15 mouse cellular contexts compared by ENCODE assay signal in the genomic region with DNA sequence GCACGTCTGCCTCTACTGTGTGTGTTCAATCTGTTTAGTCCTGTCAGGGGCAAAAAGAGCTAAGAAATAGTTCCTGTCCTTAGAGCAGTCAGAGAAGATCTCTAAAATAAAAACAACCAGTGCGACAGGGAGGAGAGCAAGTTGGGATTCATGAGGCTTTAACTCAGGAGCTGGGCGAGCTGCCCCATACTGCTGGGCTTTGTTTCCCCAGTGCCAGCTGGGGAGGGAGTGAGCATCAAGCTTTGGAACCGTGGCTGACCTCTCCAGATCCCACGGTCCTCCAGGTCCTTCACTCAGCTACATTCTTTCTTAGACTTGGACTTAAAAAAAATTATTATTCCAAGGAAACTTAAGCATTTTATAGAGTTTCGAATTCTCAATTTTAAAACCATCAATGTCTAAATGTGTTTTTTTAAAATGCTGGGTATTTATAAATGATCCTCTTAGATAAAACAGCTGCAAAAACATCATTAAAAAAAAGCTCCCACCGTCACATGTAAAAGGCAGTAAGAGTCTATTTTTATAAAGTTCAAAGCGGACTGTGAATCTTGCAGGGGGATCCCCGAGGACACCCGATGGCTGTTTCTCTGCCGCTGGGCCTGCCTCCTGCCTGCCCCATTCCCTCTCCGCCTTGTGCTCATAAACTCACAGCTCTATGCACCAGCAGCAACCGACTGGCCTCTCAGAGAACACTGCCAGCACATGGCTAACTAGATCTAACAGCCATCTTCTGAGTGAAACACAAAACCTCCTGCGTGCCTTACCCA.
DNase-seq lines count a peak whose midpoint lies in the region; ATAC-seq lines count a peak whose summit lies in the region.
"Had no signal": no experiment of that assay in that cellular context is flagged by ENCODE, and none has a peak within 500 bp of the region (broad histone marks: within the 10 kb centered on the region; RNA-seq: fewer than 3 reads in every experiment).

No protein-coding gene starts in this region.

- DNase-seq in cerebellum, postnatal 10 days, result peak; percentile 42 to 65
- DNase-seq in cerebellum, postnatal 4 days (ENCODE audit: low spot score in 2 of 2), result no peak
- DNase-seq in kidney, adult 9 months, result no peak
- peak; percentile 21 for DNase-seq in embryonic facial prominence, embryonic 11.5 days (ENCODE audit: low spot score)
- peak; percentile 45 for DNase-seq in midbrain, embryonic 14.5 days
- no peak for DNase-seq in left cerebral cortex, adult 18-20 months (ENCODE audit: low spot score in 2 of 2)
- DNase-seq: lung, postnatal 36 days; thymus, adult 2 months had no signal

- H3K27ac ChIP-seq in kidney, embryonic 15.5 days, result peak overlapping the region; percentile 18; the same call in 1 of the 2 replicates
- H3K27ac ChIP-seq in embryonic facial prominence, embryonic 11.5 days (replicated peaks; ENCODE audit: low read depth, low read length), result peak overlapping the region; percentile 6; the same call in 1 of the 2 replicates
- H3K27ac ChIP-seq in midbrain, embryonic 14.5 days (replicated peaks; ENCODE audit: low read depth, low read length), result no peak overlapping the region; the same call in 1 of the 2 replicates
- H3K27ac ChIP-seq: heart, embryonic 13.5 days; hindbrain, embryonic 14.5 days had no signal

- H3K4me2 ChIP-seq in kidney, embryonic 15.5 days, result no peak overlapping the region
- H3K4me2 ChIP-seq in embryonic facial prominence, embryonic 11.5 days (ENCODE audit: low read depth, low read length), result no peak overlapping the region
- H3K4me2 ChIP-seq in midbrain, embryonic 14.5 days (ENCODE audit: low read length), result no peak overlapping the region
- H3K4me2 ChIP-seq: heart, embryonic 13.5 days; hindbrain, embryonic 14.5 days; liver, embryonic 11.5 days had no signal

- H3K36me3 ChIP-seq in kidney, embryonic 15.5 days, result no peaks in the 10 kb centered on the region
- no peaks in the 10 kb centered on the region for H3K36me3 ChIP-seq in embryonic facial prominence, embryonic 11.5 days (replicated peaks; ENCODE audit: control insufficient read depth, insufficient read depth, low read depth, low read length)
- no peaks in the 10 kb centered on the region for H3K36me3 ChIP-seq in midbrain, embryonic 14.5 days (ENCODE audit: control insufficient read depth, insufficient read depth, low read length)
- H3K36me3 ChIP-seq: heart, embryonic 13.5 days had no signal

- peaks cover 5% of the 10 kb centered on the region for H3K4me1 ChIP-seq in kidney, embryonic 15.5 days
- no peaks in the 10 kb centered on the region; the same call in 1 of the 2 replicates for H3K4me1 ChIP-seq in embryonic facial prominence, embryonic 11.5 days (ENCODE audit: control insufficient read depth, insufficient read depth, low read length)
- H3K4me1 ChIP-seq in midbrain, embryonic 14.5 days (ENCODE audit: control insufficient read depth, insufficient read depth, low read length), result no peaks in the 10 kb centered on the region

- WGBS in kidney, embryonic 15.5 days, result 19% methylated on average over 14 of the region's 14 CpGs
- WGBS in embryonic facial prominence, embryonic 11.5 days, result 25% methylated on average over 14 of the region's 14 CpGs
- WGBS in midbrain, embryonic 14.5 days, result 31% methylated on average over 14 of the region's 14 CpGs

- no peaks in the 10 kb centered on the region for H3K27me3 ChIP-seq in kidney, embryonic 15.5 days
- no peaks in the 10 kb centered on the region for H3K27me3 ChIP-seq in embryonic facial prominence, embryonic 11.5 days (ENCODE audit: control insufficient read depth, insufficient read depth, low read length)
- no peaks in the 10 kb centered on the region for H3K27me3 ChIP-seq in midbrain, embryonic 14.5 days (ENCODE audit: control insufficient read depth, insufficient read depth, low read length)
- H3K27me3 ChIP-seq: heart, embryonic 13.5 days had no signal

- no peak overlapping the region for H3K9ac ChIP-seq in kidney, embryonic 15.5 days
- no peak overlapping the region; the same call in 1 of the 2 replicates for H3K9ac ChIP-seq in embryonic facial prominence, embryonic 11.5 days (replicated peaks; ENCODE audit: low read length)
- 0 out of 2 replicates have a peak overlapping the region, but pooled peaks have one; percentile 16 for H3K9ac ChIP-seq in midbrain, embryonic 14.5 days (replicated peaks; ENCODE audit: low read length)
- H3K9ac ChIP-seq: heart, embryonic 13.5 days; hindbrain, embryonic 14.5 days had no signal

- ATAC-seq in kidney, embryonic 15.5 days (replicated peaks; ENCODE audit: low FRiP score), result peak; percentile 64
- ATAC-seq in embryonic facial prominence, embryonic 11.5 days (replicated peaks; ENCODE audit: insufficient number of reproducible peaks, low FRiP score, low TSS enrichment, low read depth), result no peak; the same call in 1 of the 2 replicates
- no peak for ATAC-seq in midbrain, embryonic 14.5 days (ENCODE audit: low FRiP score, low TSS enrichment)
- ATAC-seq in inflammation-experienced regulatory T-cells, adult 6 months, result no peak
- ATAC-seq: forebrain, embryonic 14.5 days had no signal

- H3K9me3 ChIP-seq in kidney, embryonic 15.5 days (replicated peaks), result no peaks in the 10 kb centered on the region
- H3K9me3 ChIP-seq in embryonic facial prominence, embryonic 11.5 days (replicated peaks; ENCODE audit: control insufficient read depth, low read length), result no peaks in the 10 kb centered on the region
- no peaks in the 10 kb centered on the region for H3K9me3 ChIP-seq in midbrain, embryonic 14.5 days (ENCODE audit: control insufficient read depth, low read length)

- H3K4me3 ChIP-seq in kidney, embryonic 15.5 days (replicated peaks), result no peak overlapping the region
- no peak overlapping the region for H3K4me3 ChIP-seq in embryonic facial prominence, embryonic 11.5 days (ENCODE audit: low read depth, low read length)
- H3K4me3 ChIP-seq in midbrain, embryonic 14.5 days (replicated peaks; ENCODE audit: low read depth, low read length), result no peak overlapping the region
- H3K4me3 ChIP-seq: heart, embryonic 13.5 days; myocyte had no signal

Comparison
In these comparisons a context has a peak if more than half of its experiments do, and no peak if none do; other contexts are left out.
1. DNase-seq: peak in cerebellum, postnatal 10 days (2 of 2), embryonic facial prominence, embryonic 11.5 days (single experiment) and midbrain, embryonic 14.5 days (single experiment); none in cerebellum, postnatal 4 days (0 of 2), kidney, adult 9 months (single experiment) and left cerebral cortex, adult 18-20 months (0 of 2).